Mouse (Mus musculus) thymus, postnatal 0 days (tissue): ENCODE data around the gene Sfmbt1. TPM values are rescaled to one million over a fixed set of nuclear protein-coding genes. Genes with fewer than 3 reads are reported as not detected.

Experiments
- DNase-seq: peaks from one replicate; pipeline ENCODE4 v3.0.0-alpha.2; 2015; ENCODE audit warnings: low spot score
- polyA plus RNA-seq: library from polyadenylated mRNA; unstranded; fragments of >200 nt; fragmentation: Nextera tagmentation; extraction: Ambion mirVana; gene quantifications from 2 replicates; pipeline ENCODE4 v1.2.1, GENCODE M21; 2015

Sfmbt1 gene
- polyA plus RNA-seq, 1 experiment from 2014 or later: 18.0 TPM

GRCm38 (mm10) chr14:30825021-30825475, 110.4 kb downstream of the Sfmbt1 start:
- no peak for DNase-seq

GRCm38 (mm10) chr14:30825476-30826131, 111.0 kb downstream of the Sfmbt1 start, which contains the start of gene Tmem110:
Gene Tmem110 (plus strand): TSS chr14:30825590.
- DNase-seq: peak; percentile 83

GRCm38 (mm10) chr14:30826174-30827140, 111.8 kb downstream of the Sfmbt1 start:
- DNase-seq: peak; percentile 4

- no peak for DNase-seq
Observed at GRCm38 (mm10) chr14:30827480-30827879, 112.8 kb downstream of the Sfmbt1 start.

GRCm38 (mm10) chr14:30828077-30828476, 113.4 kb downstream of the Sfmbt1 start:
- DNase-seq: no peak

GRCm38 (mm10) chr14:30828635-30829460, 114.2 kb downstream of the Sfmbt1 start:
- no peak for DNase-seq

GRCm38 (mm10) chr14:30837416-30837996, 122.9 kb downstream of the Sfmbt1 start:
- DNase-seq: no peak

GRCm38 (mm10) chr14:30843701-30844100, 129.1 kb downstream of the Sfmbt1 start:
- DNase-seq: no peak

GRCm38 (mm10) chr14:30850504-30850903, 135.9 kb downstream of the Sfmbt1 start:
- no peak for DNase-seq

- DNase-seq: no peak
Observed at GRCm38 (mm10) chr14:30852325-30852724, 137.7 kb downstream of the Sfmbt1 start.

- no peak for DNase-seq
Observed at GRCm38 (mm10) chr14:30855316-30855715, 140.7 kb downstream of the Sfmbt1 start.

GRCm38 (mm10) chr14:30856885-30857507, 142.3 kb downstream of the Sfmbt1 start:
- no peak for DNase-seq

- DNase-seq: peak; percentile 25
Observed at GRCm38 (mm10) chr14:30857990-30858389, 143.3 kb downstream of the Sfmbt1 start.

- no peak for DNase-seq
Observed at GRCm38 (mm10) chr14:30861421-30862125, 146.9 kb downstream of the Sfmbt1 start.

- no peak for DNase-seq
Observed at GRCm38 (mm10) chr14:30862368-30862767, 147.7 kb downstream of the Sfmbt1 start.

- DNase-seq: no peak
Observed at GRCm38 (mm10) chr14:30865311-30865710, 150.7 kb downstream of the Sfmbt1 start.

- DNase-seq: peak; percentile 64
Observed at GRCm38 (mm10) chr14:30867042-30867441, 152.4 kb downstream of the Sfmbt1 start.

GRCm38 (mm10) chr14:30868826-30869225, 154.2 kb downstream of the Sfmbt1 start:
- no peak for DNase-seq

- no peak for DNase-seq
Observed at GRCm38 (mm10) chr14:30869391-30869801, 154.7 kb downstream of the Sfmbt1 start.
